Mouse (Mus musculus) left cerebral cortex, postnatal 25 days (tissue): ENCODE measurements at regions not wholly inside any gene's neighbourhood (a gene's known extent, or its start where the extent isn't known, plus 50 kb on each side); places are given as distances from the start of the nearest gene placed in this dataset.

Source experiments
- DNase-seq, 2 experiments: peaks; one replicate each; pipeline ENCODE4 v3.0.0; 2022; ENCODE audit warnings: low spot score in 2 of 2, mixed read lengths in 1 of 2
- intact Hi-C: fragments of 180-260 bp; cut with DNase I; formaldehyde crosslinking; loops from one replicate; pipeline ENCODE4 v1.15.1; 2025

GRCm38 (mm10) chr15:50942429-50942828 is 2942.3 kb upstream of the Gm7489 start:
- intact Hi-C loops = no loop called here
- DNase-seq = no peak

- intact Hi-C loops = no loop called here
- DNase-seq = no peak
Observed at GRCm38 (mm10) chr15:50944976-50945375, 2939.7 kb upstream of the Gm7489 start.

GRCm38 (mm10) chr15:50959109-50959508 is 2925.6 kb upstream of the Gm7489 start:
- no peak for DNase-seq

GRCm38 (mm10) chr15:50963606-50964005 is 2921.1 kb upstream of the Gm7489 start:
- intact Hi-C loops = no loop called here
- peak in 1 of 2 experiments; percentile 4 for DNase-seq

More at GRCm38 (mm10) chr15:50959109-50959508, 2925.6 kb upstream of the Gm7489 start:
- intact Hi-C loops = no loop called here

GRCm38 (mm10) chr15:50964236-50964635 is 2920.5 kb upstream of the Gm7489 start:
- intact Hi-C loops = no loop called here
- no peak for DNase-seq

GRCm38 (mm10) chr15:50967176-50967575 is 2917.5 kb upstream of the Gm7489 start:
- DNase-seq = no peak
- intact Hi-C loops = no loop called here

- intact Hi-C loops = no loop called here
- DNase-seq = no peak
Observed at GRCm38 (mm10) chr15:50970637-50971036, 2914.1 kb upstream of the Gm7489 start.

GRCm38 (mm10) chr15:50972593-50972992 is 2912.1 kb upstream of the Gm7489 start:
- intact Hi-C loops = no loop called here

GRCm38 (mm10) chr15:50974002-50974754 is 2910.5 kb upstream of the Gm7489 start:
- no peak for DNase-seq
- intact Hi-C loops = no loop called here

More at GRCm38 (mm10) chr15:50972593-50972992, 2912.1 kb upstream of the Gm7489 start:
- DNase-seq = no peak

GRCm38 (mm10) chr15:50989457-50989856 is 2895.2 kb upstream of the Gm7489 start:
- intact Hi-C loops = loop anchor here (5.0 kb wide), 1 partner anchor 148 kb away; no protein-coding TSS in a partner anchor
- no peak for DNase-seq

- intact Hi-C loops = no loop called here
- no peak for DNase-seq
Observed at GRCm38 (mm10) chr15:50991667-50992066, 2893.0 kb upstream of the Gm7489 start.

GRCm38 (mm10) chr15:50992246-50992645 is 2892.5 kb upstream of the Gm7489 start:
- DNase-seq = no peak
- intact Hi-C loops = no loop called here

GRCm38 (mm10) chr15:50993121-50993520 is 2891.6 kb upstream of the Gm7489 start:
- intact Hi-C loops = no loop called here
- DNase-seq = peak; percentile 13 to 49

- no peak for DNase-seq
- intact Hi-C loops = no loop called here
Observed at GRCm38 (mm10) chr15:50995688-50996087, 2889.0 kb upstream of the Gm7489 start.

- intact Hi-C loops = no loop called here
- no peak for DNase-seq
Observed at GRCm38 (mm10) chr15:50996296-50996695, 2888.4 kb upstream of the Gm7489 start.

GRCm38 (mm10) chr15:50997209-50997763 is 2887.4 kb upstream of the Gm7489 start:
- intact Hi-C loops = no loop called here
- DNase-seq = peak; percentile 57 to 60

- intact Hi-C loops = no loop called here
- DNase-seq = no peak
Observed at GRCm38 (mm10) chr15:51038968-51039367, 2845.7 kb upstream of the Gm7489 start.

- intact Hi-C loops = no loop called here
- DNase-seq = no peak
Observed at GRCm38 (mm10) chr15:51070538-51070937, 2814.2 kb upstream of the Gm7489 start.

GRCm38 (mm10) chr15:51071132-51071656 is 2813.5 kb upstream of the Gm7489 start:
- DNase-seq = peak in 1 of 2 experiments; percentile 6
- intact Hi-C loops = no loop called here

- intact Hi-C loops = no loop called here
- no peak for DNase-seq
Observed at GRCm38 (mm10) chr15:51073678-51074077, 2811.0 kb upstream of the Gm7489 start.

- DNase-seq = no peak
- intact Hi-C loops = no loop called here
Observed at GRCm38 (mm10) chr15:51074196-51074595, 2810.5 kb upstream of the Gm7489 start.
